Mouse (Mus musculus): ENCODE results near the gene Gpsm1. TPM values are rescaled to one million over a fixed set of nuclear protein-coding genes. Genes with fewer than 3 reads are reported as not detected.
A peak's percentile ranks its signal among the peaks of the same experiment; 100 is the strongest.

Gpsm1 gene
- polyA plus RNA-seq, 1 experiment from 2014 or later, result 27.1 TPM

GRCm38 (mm10) chr2:26294457-26294856 lies 20.9 kb upstream of the Gpsm1 start, which contains the start of gene Ccdc187:
Gene Ccdc187, minus strand, starts transcription at chr2:26294557.
- Histone ChIP-seq H3K36me3 (ENCODE audit: control insufficient read depth, insufficient read depth, low read length) (no peaks in the 10 kb centered on the region), H3K9me3 (ENCODE audit: control insufficient read depth, low read length) (no peaks in the 10 kb centered on the region), H3K27me3 (ENCODE audit: control insufficient read depth, insufficient read depth, low read length) (no peaks in the 10 kb centered on the region), H3K4me1 (ENCODE audit: control insufficient read depth, insufficient read depth, low read length) (peaks cover 16% of the 10 kb centered on the region; the same call in 1 of the 2 replicates), H3K4me2 (replicated peaks; ENCODE audit: low read depth, low read length) (no peak within 1 kb of the TSS), H3K4me3 (ENCODE audit: low read length) (no peak within 1 kb of the TSS), H3K9ac (ENCODE audit: low read depth, low read length) (no peak within 1 kb of the TSS), H3K27ac (ENCODE audit: low read depth, low read length) (no peak within 1 kb of the TSS)
- no peak for ATAC-seq (ENCODE audit: low FRiP score, low TSS enrichment)
- 73% methylated on average over 2 of the region's 2 CpGs for WGBS

- Histone ChIP-seq H3K4me2 (replicated peaks; ENCODE audit: low read depth, low read length) (no peak overlapping the region), H3K9ac (ENCODE audit: low read depth, low read length) (no peak overlapping the region), H3K4me1 (ENCODE audit: control insufficient read depth, insufficient read depth, low read length) (peaks cover 16% of the 10 kb centered on the region; the same call in 1 of the 2 replicates), H3K9me3 (ENCODE audit: control insufficient read depth, low read length) (no peaks in the 10 kb centered on the region), H3K4me3 (ENCODE audit: low read length) (no peak overlapping the region), H3K27ac (ENCODE audit: low read depth, low read length) (peak overlapping the region; percentile 49; the same call in 1 of the 2 replicates), H3K27me3 (ENCODE audit: control insufficient read depth, insufficient read depth, low read length) (no peaks in the 10 kb centered on the region), H3K36me3 (ENCODE audit: control insufficient read depth, insufficient read depth, low read length) (no peaks in the 10 kb centered on the region)
- no peak; the same call in 1 of the 2 replicates for ATAC-seq (ENCODE audit: low FRiP score, low TSS enrichment)
- WGBS, result 24% methylated on average over 6 of the region's 6 CpGs
Observed at GRCm38 (mm10) chr2:26296606-26297195, 18.6 kb upstream of the Gpsm1 start.

- peak; percentile 58 for ATAC-seq (ENCODE audit: low FRiP score, low TSS enrichment)
- Histone ChIP-seq H3K9ac (ENCODE audit: low read depth, low read length) (no peak overlapping the region), H3K4me3 (ENCODE audit: low read length) (no peak overlapping the region), H3K27ac (ENCODE audit: low read depth, low read length) (no peak overlapping the region), H3K36me3 (ENCODE audit: control insufficient read depth, insufficient read depth, low read length) (no peaks in the 10 kb centered on the region), H3K4me1 (ENCODE audit: control insufficient read depth, insufficient read depth, low read length) (peaks cover 16% of the 10 kb centered on the region; the same call in 1 of the 2 replicates), H3K9me3 (ENCODE audit: control insufficient read depth, low read length) (no peaks in the 10 kb centered on the region), H3K4me2 (replicated peaks; ENCODE audit: low read depth, low read length) (no peak overlapping the region), H3K27me3 (ENCODE audit: control insufficient read depth, insufficient read depth, low read length) (no peaks in the 10 kb centered on the region)
- WGBS, result 7% methylated on average over 10 of the region's 10 CpGs
Observed at GRCm38 (mm10) chr2:26298208-26298855, 17.0 kb upstream of the Gpsm1 start.

GRCm38 (mm10) chr2:26298856-26299230 lies 16.5 kb upstream of the Gpsm1 start:
- H3K4me3 ChIP-seq (ENCODE audit: low read length), result no peak overlapping the region
- no peak overlapping the region for H3K4me2 ChIP-seq (replicated peaks; ENCODE audit: low read depth, low read length)
- H3K9me3 ChIP-seq (ENCODE audit: control insufficient read depth, low read length), result no peaks in the 10 kb centered on the region
- H3K4me1 ChIP-seq (ENCODE audit: control insufficient read depth, insufficient read depth, low read length), result peaks cover 16% of the 10 kb centered on the region; the same call in 1 of the 2 replicates
- no peaks in the 10 kb centered on the region for H3K36me3 ChIP-seq (ENCODE audit: control insufficient read depth, insufficient read depth, low read length)
- H3K27me3 ChIP-seq (ENCODE audit: control insufficient read depth, insufficient read depth, low read length), result no peaks in the 10 kb centered on the region
- ATAC-seq (ENCODE audit: low FRiP score, low TSS enrichment), result no peak
- H3K9ac ChIP-seq (ENCODE audit: low read depth, low read length), result no peak overlapping the region
- 16% methylated on average over 4 of the region's 4 CpGs for WGBS
- no peak overlapping the region for H3K27ac ChIP-seq (ENCODE audit: low read depth, low read length)

GRCm38 (mm10) chr2:26299336-26299735 lies 16.0 kb upstream of the Gpsm1 start:
- Histone ChIP-seq H3K9me3 (ENCODE audit: control insufficient read depth, low read length) (0 out of 2 replicates have a peak, but pooled peaks cover 4% of the 10 kb centered on the region), H3K9ac (ENCODE audit: low read depth, low read length) (no peak overlapping the region), H3K4me2 (replicated peaks; ENCODE audit: low read depth, low read length) (no peak overlapping the region), H3K36me3 (ENCODE audit: control insufficient read depth, insufficient read depth, low read length) (no peaks in the 10 kb centered on the region), H3K27ac (ENCODE audit: low read depth, low read length) (no peak overlapping the region), H3K4me1 (ENCODE audit: control insufficient read depth, insufficient read depth, low read length) (peaks cover 16% of the 10 kb centered on the region; the same call in 1 of the 2 replicates), H3K4me3 (ENCODE audit: low read length) (no peak overlapping the region), H3K27me3 (ENCODE audit: control insufficient read depth, insufficient read depth, low read length) (no peaks in the 10 kb centered on the region)
- no peak for ATAC-seq (ENCODE audit: low FRiP score, low TSS enrichment)
- 42% methylated on average over 7 of the region's 7 CpGs for WGBS

GRCm38 (mm10) chr2:26300161-26300807 lies 15.0 kb upstream of the Gpsm1 start:
- ATAC-seq (ENCODE audit: low FRiP score, low TSS enrichment), result no peak

GRCm38 (mm10) chr2:26300808-26301174 lies 14.5 kb upstream of the Gpsm1 start:
- H3K4me1 ChIP-seq (ENCODE audit: control insufficient read depth, insufficient read depth, low read length), result peaks cover 16% of the 10 kb centered on the region; the same call in 1 of the 2 replicates
- no peak overlapping the region for H3K27ac ChIP-seq (ENCODE audit: low read depth, low read length)
- WGBS, result 2% methylated on average over 3 of the region's 3 CpGs
- H3K9me3 ChIP-seq (ENCODE audit: control insufficient read depth, low read length), result 0 out of 2 replicates have a peak, but pooled peaks cover 4% of the 10 kb centered on the region
- no peak overlapping the region for H3K4me3 ChIP-seq (ENCODE audit: low read length)
- H3K27me3 ChIP-seq (ENCODE audit: control insufficient read depth, insufficient read depth, low read length), result no peaks in the 10 kb centered on the region
- H3K4me2 ChIP-seq (replicated peaks; ENCODE audit: low read depth, low read length), result no peak overlapping the region
- H3K9ac ChIP-seq (ENCODE audit: low read depth, low read length), result no peak overlapping the region
- ATAC-seq (ENCODE audit: low FRiP score, low TSS enrichment), result 0 out of 2 replicates have a peak, but pooled peaks have one; percentile 22
- no peaks in the 10 kb centered on the region for H3K36me3 ChIP-seq (ENCODE audit: control insufficient read depth, insufficient read depth, low read length)

More at GRCm38 (mm10) chr2:26300161-26300807, 15.0 kb upstream of the Gpsm1 start:
- Histone ChIP-seq H3K4me1 (ENCODE audit: control insufficient read depth, insufficient read depth, low read length) (peaks cover 16% of the 10 kb centered on the region; the same call in 1 of the 2 replicates), H3K4me2 (replicated peaks; ENCODE audit: low read depth, low read length) (no peak overlapping the region), H3K27ac (ENCODE audit: low read depth, low read length) (no peak overlapping the region), H3K9me3 (ENCODE audit: control insufficient read depth, low read length) (0 out of 2 replicates have a peak, but pooled peaks cover 4% of the 10 kb centered on the region), H3K4me3 (ENCODE audit: low read length) (no peak overlapping the region), H3K36me3 (ENCODE audit: control insufficient read depth, insufficient read depth, low read length) (no peaks in the 10 kb centered on the region), H3K9ac (ENCODE audit: low read depth, low read length) (no peak overlapping the region; the same call in 1 of the 2 replicates), H3K27me3 (ENCODE audit: control insufficient read depth, insufficient read depth, low read length) (no peaks in the 10 kb centered on the region)
- WGBS, result 58% methylated on average over 5 of the region's 5 CpGs

GRCm38 (mm10) chr2:26302005-26302503 lies 13.3 kb upstream of the Gpsm1 start:
- H3K27ac ChIP-seq (ENCODE audit: low read depth, low read length), result no peak overlapping the region
- H3K27me3 ChIP-seq (ENCODE audit: control insufficient read depth, insufficient read depth, low read length), result no peaks in the 10 kb centered on the region
- H3K36me3 ChIP-seq (ENCODE audit: control insufficient read depth, insufficient read depth, low read length), result no peaks in the 10 kb centered on the region
- 0 out of 2 replicates have a peak, but pooled peaks cover 4% of the 10 kb centered on the region for H3K9me3 ChIP-seq (ENCODE audit: control insufficient read depth, low read length)
- no peak for ATAC-seq (ENCODE audit: low FRiP score, low TSS enrichment)
- no peak overlapping the region for H3K4me3 ChIP-seq (ENCODE audit: low read length)
- no peak overlapping the region for H3K4me2 ChIP-seq (replicated peaks; ENCODE audit: low read depth, low read length)
- WGBS, result 86% methylated on average over 10 of the region's 10 CpGs
- H3K9ac ChIP-seq (ENCODE audit: low read depth, low read length), result no peak overlapping the region
- H3K4me1 ChIP-seq (ENCODE audit: control insufficient read depth, insufficient read depth, low read length), result peaks cover 12% of the 10 kb centered on the region; the same call in 1 of the 2 replicates

Data from kidney, embryonic 14.5 days (tissue).